Mouse (Mus musculus): Measurements from ENCODE around the gene Grasp.

The Grasp gene

GRCm38 (mm10) chr15:101224006-101224906, at the start of gene Grasp:
TSS of gene Grasp (plus strand) at chr15:101224188.
- peak; percentile 87 for DNase-seq (ENCODE audit: low read depth, low spot score)

DNA sequence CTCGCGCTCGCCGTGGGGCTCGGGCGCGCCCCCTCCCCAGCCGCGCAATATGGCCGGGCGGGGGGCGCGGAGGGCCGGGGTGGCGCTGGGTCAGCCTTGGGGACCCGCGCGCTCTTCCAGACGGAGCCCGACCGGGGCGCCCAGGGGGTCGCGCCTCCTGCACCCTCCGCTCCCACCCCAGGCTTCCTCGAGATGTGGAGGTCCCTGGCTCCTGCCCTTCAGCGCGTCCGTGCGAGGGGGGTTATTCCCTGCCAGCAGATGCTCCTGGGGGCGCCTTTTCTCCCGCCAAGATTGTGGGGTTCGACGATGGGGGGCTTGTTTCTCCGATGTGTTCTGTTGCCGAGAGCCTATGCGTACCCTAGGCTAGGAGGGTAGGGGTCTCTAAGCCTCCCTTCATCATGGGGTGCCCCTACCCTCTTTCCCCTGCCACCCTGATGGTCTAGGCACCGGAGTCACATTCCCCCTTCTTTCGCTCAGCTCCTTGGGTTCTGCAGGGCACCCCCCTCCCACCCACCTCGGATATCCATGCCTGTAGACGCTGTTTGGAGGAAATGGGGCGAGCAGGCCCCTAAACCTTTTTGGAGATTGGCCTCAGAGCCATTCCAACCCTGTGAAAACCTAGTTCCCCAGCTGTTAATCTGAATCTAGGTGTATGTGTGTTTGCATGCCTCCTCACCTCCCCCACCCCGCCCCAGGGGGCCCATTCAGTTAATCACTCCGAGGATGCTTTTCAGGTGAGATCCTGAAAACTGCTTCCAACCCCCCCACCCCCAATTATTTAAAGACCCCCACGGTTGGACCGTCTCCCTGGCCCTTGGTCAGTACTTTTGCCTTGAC, 49.5 kb upstream of the Grasp start:
- no peak for DNase-seq (ENCODE audit: low read depth, low spot score)

DNA sequence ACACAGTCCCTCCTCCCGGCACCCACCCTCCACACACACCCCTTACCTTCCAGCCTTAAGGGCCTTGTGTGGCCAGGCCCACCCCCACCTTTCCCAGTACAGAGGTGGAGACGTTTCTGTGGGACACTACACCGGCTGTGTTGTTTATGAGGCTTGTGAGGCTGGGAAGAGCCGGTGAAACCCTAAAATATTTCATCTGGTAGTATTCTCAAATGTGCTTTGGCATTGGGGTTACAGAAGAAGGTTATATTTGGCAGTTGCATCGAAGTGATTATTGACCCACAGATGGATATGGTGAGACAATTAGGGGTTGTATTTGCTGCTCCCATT, 48.9 kb upstream of the Grasp start:
- no peak for DNase-seq (ENCODE audit: low read depth, low spot score)

- DNase-seq (ENCODE audit: low read depth, low spot score) = no peak
Observed at GRCm38 (mm10) chr15:101175613-101176283, 48.2 kb upstream of the Grasp start.

- no peak for DNase-seq (ENCODE audit: low read depth, low spot score)
Observed at GRCm38 (mm10) chr15:101176284-101176680, 47.7 kb upstream of the Grasp start.

- DNase-seq (ENCODE audit: low read depth, low spot score) = no peak
Observed at GRCm38 (mm10) chr15:101176795-101177691, 46.9 kb upstream of the Grasp start.

DNA sequence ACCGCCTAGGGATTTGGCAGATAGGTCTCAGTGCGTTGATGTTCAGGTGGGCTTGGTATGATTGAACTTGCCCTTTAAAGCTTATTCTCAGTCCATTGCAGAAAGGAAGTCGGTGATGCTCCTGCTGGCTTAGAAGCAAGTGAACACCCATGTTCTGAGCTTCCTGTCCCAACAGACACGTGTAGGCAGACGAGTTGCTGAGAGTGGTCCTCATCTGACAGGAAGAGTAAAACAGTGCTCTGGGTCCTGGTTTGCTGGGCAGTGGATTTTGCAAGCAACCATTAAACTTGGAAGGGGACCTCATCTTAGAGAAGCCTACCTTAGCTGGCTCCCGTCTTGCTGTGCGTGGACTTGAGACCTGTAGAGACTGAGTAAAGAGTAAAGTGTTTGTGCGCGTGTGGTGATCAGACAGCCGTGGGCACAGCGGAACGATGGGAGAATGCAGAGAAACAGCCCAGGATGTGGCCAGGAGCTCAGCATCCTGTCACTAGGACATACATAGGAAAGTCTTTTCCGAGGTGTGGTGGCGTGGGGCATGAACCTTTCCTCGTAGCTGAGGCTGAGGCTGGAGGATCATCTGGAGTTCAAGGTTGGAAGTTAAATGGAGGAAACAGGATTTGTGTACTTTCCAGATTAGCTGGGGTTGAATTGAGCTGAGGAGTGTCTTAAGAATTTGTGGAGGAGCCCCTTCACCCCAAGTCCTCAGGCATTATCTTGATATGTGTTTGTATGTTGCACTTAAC, 43.5 kb upstream of the Grasp start:
- DNase-seq (ENCODE audit: low read depth, low spot score) = no peak

GRCm38 (mm10) chr15:101181106-101181466, 42.9 kb upstream of the Grasp start:
- peak; percentile 42 for DNase-seq (ENCODE audit: low read depth, low spot score)

DNA sequence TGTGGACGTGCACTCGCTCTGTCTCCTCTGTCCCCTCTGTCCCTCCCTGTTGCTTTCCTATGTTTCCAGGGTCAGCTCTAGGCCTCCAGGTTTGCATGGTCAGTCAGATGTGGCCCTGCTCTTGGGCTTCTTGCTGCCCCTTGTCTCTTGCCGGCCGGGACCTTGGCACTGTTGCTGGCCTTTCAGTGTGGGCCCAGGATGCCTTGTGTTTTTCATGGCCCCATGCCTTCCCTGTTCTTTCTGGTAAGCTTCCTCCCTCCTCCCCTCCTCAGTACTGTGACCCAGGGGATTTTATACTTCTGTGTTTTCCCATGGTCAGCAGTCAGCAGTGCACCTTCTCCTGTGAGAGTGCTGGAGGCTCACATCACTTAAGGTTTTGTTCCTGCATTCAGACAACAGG, 42.5 kb upstream of the Grasp start:
- DNase-seq (ENCODE audit: low read depth, low spot score) = no peak

DNA sequence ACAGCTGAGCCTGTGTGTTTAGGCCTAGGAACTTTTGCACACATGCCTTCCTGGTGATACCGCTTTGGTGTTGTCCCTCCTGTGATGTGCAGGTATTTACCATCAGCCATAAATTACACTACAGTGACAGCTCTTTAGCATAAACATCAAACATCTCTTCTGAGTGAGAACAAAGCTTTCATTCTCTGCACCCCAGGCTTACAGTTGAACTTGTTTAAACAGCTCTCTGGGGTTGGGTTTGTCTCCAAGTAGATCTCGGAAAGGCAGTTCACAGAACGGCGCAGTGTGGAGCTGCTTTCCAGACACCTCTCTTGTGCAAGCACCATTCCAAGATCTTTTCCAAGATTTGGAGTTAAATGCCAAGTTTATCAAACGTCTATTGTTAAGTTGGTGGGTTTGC, 41.3 kb upstream of the Grasp start:
- peak; percentile 37 for DNase-seq (ENCODE audit: low read depth, low spot score)

GRCm38 (mm10) chr15:101184300-101184699, 39.7 kb upstream of the Grasp start:
- no peak for DNase-seq (ENCODE audit: low read depth, low spot score)

DNA sequence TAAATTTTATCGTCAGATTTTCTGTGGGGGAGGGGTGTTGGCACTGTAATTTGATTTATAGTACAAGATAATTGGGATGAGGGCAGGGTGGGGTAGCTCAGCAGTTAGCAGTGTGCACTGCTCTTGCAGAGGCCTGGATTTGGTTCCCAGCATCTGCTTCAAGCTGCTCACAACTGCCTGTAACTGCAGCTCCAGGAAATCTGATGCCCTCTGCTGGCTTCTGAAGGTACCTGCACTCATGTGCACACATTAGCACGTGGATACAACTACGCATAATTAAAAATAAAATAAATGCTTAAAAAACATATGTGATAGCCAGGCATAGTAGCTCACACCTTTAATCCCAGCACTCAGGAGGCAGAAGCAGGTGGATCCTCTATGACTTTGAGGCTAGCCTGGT, 38.4 kb upstream of the Grasp start:
- no peak for DNase-seq (ENCODE audit: low read depth, low spot score)

DNA sequence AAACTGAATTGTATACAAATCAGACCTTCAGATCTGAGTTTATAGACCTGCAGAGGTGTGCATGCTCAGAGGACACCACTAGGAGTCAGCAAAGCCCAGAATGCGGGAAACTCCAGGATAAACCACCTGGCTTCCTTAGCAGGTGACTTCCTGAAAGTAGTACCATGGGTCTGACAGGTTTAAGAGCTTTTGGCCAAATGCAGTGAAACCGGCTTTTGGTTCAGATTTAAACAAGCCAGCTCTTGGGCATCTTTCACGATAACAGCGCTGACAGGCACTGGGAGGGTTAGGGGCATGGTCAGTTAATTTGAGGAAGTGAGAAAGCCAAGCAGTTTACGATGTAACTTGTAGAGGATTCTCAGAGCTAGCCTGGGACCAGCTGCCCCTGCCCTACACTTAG, 36.1 kb upstream of the Grasp start:
- DNase-seq (ENCODE audit: low read depth, low spot score) = no peak

DNA sequence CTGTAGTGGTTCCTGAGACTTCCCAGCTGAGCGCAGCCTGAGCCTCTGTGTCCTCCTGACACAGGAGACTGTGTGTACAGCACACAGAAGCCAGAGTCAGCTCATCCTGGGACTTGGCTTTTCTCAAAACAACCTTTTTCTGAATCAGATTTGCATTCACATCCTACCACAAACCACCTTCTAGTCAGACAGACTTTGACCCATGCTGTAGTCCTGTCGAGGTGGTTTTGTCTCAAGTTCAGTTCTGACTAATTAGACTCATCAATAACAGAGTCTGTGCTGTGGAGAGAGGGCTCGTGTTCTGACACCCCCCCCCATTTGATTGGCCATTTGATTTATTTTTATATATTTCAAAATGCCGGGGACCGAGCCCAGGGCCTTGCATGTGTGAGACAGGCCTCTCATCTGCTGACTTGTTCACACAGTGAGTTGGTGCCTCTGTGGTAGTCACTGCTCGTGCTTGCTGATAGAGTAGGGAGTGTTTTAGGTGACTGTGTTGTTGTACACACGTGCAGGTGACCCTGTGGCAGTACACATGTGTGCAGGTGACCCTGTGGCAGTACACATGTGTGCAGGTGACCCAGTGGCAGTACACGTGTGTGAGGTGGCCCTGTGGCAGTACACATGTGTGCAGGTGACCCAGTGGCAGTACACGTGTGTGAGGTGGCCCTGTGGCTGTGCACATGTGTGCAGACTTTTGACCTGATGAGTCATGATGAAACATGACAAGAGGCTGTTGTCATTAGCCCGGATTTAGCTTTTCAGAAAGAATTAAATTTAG, 33.8 kb upstream of the Grasp start:
- DNase-seq (ENCODE audit: low read depth, low spot score) = no peak

DNA sequence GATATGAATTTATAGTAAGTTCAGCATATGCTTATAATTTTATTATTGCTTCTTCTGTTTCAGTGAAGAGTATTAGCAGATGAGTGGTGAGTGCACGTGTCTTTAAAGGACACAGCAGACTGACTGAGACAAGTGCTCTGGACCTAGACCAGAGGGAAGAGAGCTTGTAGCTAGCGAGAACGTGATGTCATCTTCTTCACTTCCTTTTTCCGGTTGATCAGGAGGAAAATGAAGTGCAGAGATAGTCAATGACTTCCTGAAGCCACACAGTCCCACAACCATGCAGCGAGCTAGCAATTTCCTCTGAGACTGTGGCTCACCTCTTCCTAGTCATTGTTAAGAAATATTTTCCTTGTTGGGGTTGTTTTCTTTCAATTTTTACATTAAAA, 33.2 kb upstream of the Grasp start:
- no peak for DNase-seq (ENCODE audit: low read depth, low spot score)

- DNase-seq (ENCODE audit: low read depth, low spot score) = no peak
Observed at GRCm38 (mm10) chr15:101191459-101192259, 32.3 kb upstream of the Grasp start.

GRCm38 (mm10) chr15:101192260-101192640, 31.7 kb upstream of the Grasp start:
- no peak for DNase-seq (ENCODE audit: low read depth, low spot score)

- DNase-seq (ENCODE audit: low read depth, low spot score) = no peak
Observed at GRCm38 (mm10) chr15:101192651-101193050, 31.3 kb upstream of the Grasp start.

GRCm38 (mm10) chr15:101193971-101194370, 30.0 kb upstream of the Grasp start:
- DNase-seq (ENCODE audit: low read depth, low spot score) = no peak

All from forelimb bud, embryonic 11.5 days (tissue).